Mouse (Mus musculus) thymus, adult 2 months (tissue): ENCODE results near the gene Polr3b. TPM values are rescaled to one million over a fixed set of nuclear protein-coding genes. Genes with fewer than 3 reads are reported as not detected.

ENCODE experiments used
- DNase-seq: peaks from one replicate; pipeline ENCODE4 v3.0.0; 2021
- H3K27ac ChIP-seq: fragments of 200-500 bp; 2 replicates; pipeline ENCODE4 v1.5.1; 2012; ENCODE audit warnings: low read length, control low read depth; ENCODE audit not compliant: control insufficient read depth, insufficient read depth
- H3K27me3 ChIP-seq: fragments of 200-500 bp; 2 replicates; pipeline ENCODE4 v1.6.1; 2012; ENCODE audit warnings: mild to moderate bottlenecking, low read length, moderate library complexity, mixed read lengths; ENCODE audit not compliant: control insufficient read depth, insufficient read depth
- H3K36me3 ChIP-seq: fragments of 200-500 bp; 2 replicates; pipeline ENCODE4 v1.6.1; 2012; ENCODE audit warnings: mild to moderate bottlenecking, low read length, moderate library complexity; ENCODE audit not compliant: control insufficient read depth, insufficient read depth
- H3K4me1 ChIP-seq: fragments of 200-500 bp; replicated peaks from 2 replicates; pipeline ENCODE4 v1.6.1; 2012; ENCODE audit warnings: low read length; ENCODE audit not compliant: control insufficient read depth, insufficient read depth
- H3K4me3 ChIP-seq: fragments of 200-500 bp; 2 replicates; pipeline ENCODE4 v1.5.1; 2012; ENCODE audit warnings: mild to moderate bottlenecking, low read length, control low read depth, moderate library complexity; ENCODE audit not compliant: control insufficient read depth, insufficient read depth
- CTCF ChIP-seq: fragments of 200-500 bp; IDR thresholded peaks from 2 replicates; pipeline ENCODE4 v1.5.1; 2012; ENCODE audit warnings: mild to moderate bottlenecking, control low read depth, low read length, moderate library complexity, borderline replicate concordance; ENCODE audit not compliant: control insufficient read depth, poor library complexity, insufficient read depth; ENCODE audit errors: extremely low read depth
- POLR2A ChIP-seq: fragments of 200-500 bp; IDR thresholded peaks from 2 replicates; pipeline ENCODE4 v1.6.1; 2012; ENCODE audit warnings: mild to moderate bottlenecking, low read length, control low read depth, moderate library complexity; ENCODE audit not compliant: control insufficient read depth, poor library complexity, insufficient read depth; ENCODE audit errors: extremely low read depth
- WGBS: fragments of 180-500 bp; shearing (Covaris S2); methylation state at CpG from one replicate; pipeline ENCODE4 v1.1.7; 2018; 5-methylcytosine and 5-hydroxymethylcytosine counted together
- polyA plus RNA-seq: library from polyadenylated mRNA; depleted of rRNA; stranded (reverse); fragments of >200 nt; gene quantifications from 2 replicates; pipeline ENCODE4 v1.2.3, GENCODE M21; 2012

Gene Polr3b
- polyA plus RNA-seq, 1 experiment: 6.6 TPM

DNA sequence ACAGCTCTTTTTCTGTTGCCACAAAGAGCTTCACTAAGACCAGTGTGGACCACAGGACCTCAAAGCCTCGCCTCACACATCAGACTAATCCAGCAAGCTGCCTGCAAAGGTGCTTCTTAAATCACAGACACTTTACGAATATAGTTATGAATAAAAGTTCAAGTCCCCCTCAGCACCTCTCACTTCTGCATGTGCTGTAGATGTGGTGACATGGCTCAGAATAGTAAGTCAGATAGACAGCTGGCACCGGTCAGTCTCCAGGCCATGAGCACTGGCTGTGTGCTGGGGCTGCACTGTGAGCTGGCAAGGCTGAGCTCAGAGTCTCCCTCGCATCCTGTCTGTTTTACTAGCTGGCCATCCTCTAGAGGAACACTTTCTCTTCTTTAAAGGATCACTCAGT lies 64.6 kb downstream of the Polr3b start:
- Histone ChIP-seq H3K36me3 (no peaks in the 10 kb centered on the region; the same call in 1 of the 2 replicates), H3K4me3 (no peak overlapping the region), H3K27ac (no peak overlapping the region), H3K27me3 (no peaks in the 10 kb centered on the region), H3K4me1 (no peaks in the 10 kb centered on the region)
- no peak for DNase-seq
- WGBS: 90% methylated on average over 4 of the region's 4 CpGs
- TF ChIP-seq CTCF (no peak), POLR2A (no peak)

DNA sequence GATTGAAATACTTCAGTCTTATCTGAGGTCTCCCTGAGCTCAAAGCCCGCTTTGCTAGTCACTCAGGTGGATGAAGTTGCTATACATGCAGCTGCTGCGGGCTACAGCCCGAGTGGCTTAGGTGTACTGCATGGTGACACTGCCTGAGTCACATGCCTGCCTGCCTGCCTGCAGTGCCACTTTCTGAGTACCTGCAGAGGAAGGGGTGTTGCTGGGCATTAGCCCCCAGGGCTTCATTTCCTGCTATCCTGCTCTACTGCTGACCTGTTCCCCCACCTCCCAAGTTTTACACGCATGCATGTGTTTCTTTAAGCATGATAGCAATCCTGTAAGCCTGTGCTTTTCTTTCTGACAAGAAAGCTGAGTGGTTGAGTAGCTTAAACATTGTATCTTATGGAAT lies 65.6 kb downstream of the Polr3b start:
- DNase-seq: no peak
- TF ChIP-seq POLR2A (no peak), CTCF (no peak)
- Histone ChIP-seq H3K27ac (no peak overlapping the region), H3K4me1 (no peaks in the 10 kb centered on the region), H3K27me3 (no peaks in the 10 kb centered on the region), H3K36me3 (no peaks in the 10 kb centered on the region; the same call in 1 of the 2 replicates), H3K4me3 (no peak overlapping the region)
- 93% methylated on average over 4 of the region's 4 CpGs for WGBS

- H3K36me3 ChIP-seq: no peaks in the 10 kb centered on the region; the same call in 1 of the 2 replicates
- no peaks in the 10 kb centered on the region for H3K27me3 ChIP-seq
- no peak for TF ChIP-seq CTCF
- no peak for TF ChIP-seq POLR2A
- WGBS: 76% methylated on average over 3 of the region's 3 CpGs
- DNase-seq: no peak
- no peaks in the 10 kb centered on the region for H3K4me1 ChIP-seq
- no peak overlapping the region for H3K27ac ChIP-seq
- H3K4me3 ChIP-seq: no peak overlapping the region
These were observed 67.8 kb downstream of the Polr3b start for GRCm38 (mm10) chr10:84689846-84690245.

GRCm38 (mm10) chr10:84690818-84691217 lies 68.7 kb downstream of the Polr3b start:
- DNase-seq: no peak
- H3K27ac ChIP-seq: no peak overlapping the region
- TF ChIP-seq CTCF (no peak), POLR2A (no peak)
- H3K36me3 ChIP-seq: no peaks in the 10 kb centered on the region; the same call in 1 of the 2 replicates
- no peaks in the 10 kb centered on the region for H3K27me3 ChIP-seq
- no peak overlapping the region for H3K4me3 ChIP-seq
- no peaks in the 10 kb centered on the region for H3K4me1 ChIP-seq
- 93% methylated on average over 4 of the region's 4 CpGs for WGBS

GRCm38 (mm10) chr10:84691692-84692091 lies 69.6 kb downstream of the Polr3b start:
- Histone ChIP-seq H3K4me3 (no peak overlapping the region), H3K27me3 (no peaks in the 10 kb centered on the region), H3K36me3 (no peaks in the 10 kb centered on the region; the same call in 1 of the 2 replicates), H3K4me1 (no peaks in the 10 kb centered on the region), H3K27ac (no peak overlapping the region)
- TF ChIP-seq CTCF (no peak), POLR2A (no peak)
- 97% methylated on average over 3 of the region's 3 CpGs for WGBS
- no peak for DNase-seq

DNA sequence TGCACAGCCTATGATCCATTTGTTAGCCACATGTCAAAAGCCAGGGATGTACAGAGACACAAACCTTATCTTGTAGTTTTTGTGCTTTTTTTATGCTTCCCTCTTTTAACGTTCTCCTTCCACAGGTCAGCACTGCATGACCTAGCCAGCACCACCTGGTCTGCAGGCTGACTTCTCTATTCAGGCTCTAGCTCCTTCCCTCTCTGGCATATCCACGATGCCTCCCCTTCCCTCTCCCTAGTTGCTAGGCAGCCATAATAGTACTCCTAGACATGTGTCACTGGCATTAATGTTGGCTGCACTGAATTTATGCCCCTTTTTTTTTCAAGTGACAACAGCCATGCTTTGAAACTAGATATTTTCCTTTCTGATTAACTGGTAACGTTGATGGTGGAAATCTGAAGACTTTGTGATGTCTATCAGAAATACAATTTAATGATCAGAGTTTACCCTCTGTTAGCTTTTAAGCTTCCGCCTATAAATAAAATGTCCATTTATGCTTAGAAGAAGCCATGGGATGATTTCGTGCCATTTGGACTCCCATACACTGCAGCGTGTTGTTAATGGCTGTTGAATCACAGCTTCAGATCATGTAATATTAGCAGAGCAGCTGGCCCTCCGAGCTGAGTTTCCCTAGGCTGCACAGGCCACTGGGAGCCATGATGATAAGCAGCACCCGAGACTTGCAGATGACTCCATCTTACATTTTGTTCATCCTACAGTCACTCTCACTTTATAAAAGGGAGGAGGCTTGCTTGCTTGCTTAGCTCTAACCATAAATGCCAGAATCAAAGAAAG lies 71.9 kb downstream of the Polr3b start:
- 92% methylated on average over 8 of the region's 8 CpGs for WGBS
- no peak overlapping the region for H3K27ac ChIP-seq
- H3K4me1 ChIP-seq: no peaks in the 10 kb centered on the region

GRCm38 (mm10) chr10:84700236-84700987 lies 78.3 kb downstream of the Polr3b start:
- peaks cover 7% of the 10 kb centered on the region; the same call in 1 of the 2 replicates for H3K36me3 ChIP-seq
- no peak for TF ChIP-seq CTCF
- TF ChIP-seq POLR2A: no peak

More for the DNA sequence above, 71.9 kb downstream of the Polr3b start:
- Histone ChIP-seq H3K4me3 (no peak overlapping the region), H3K36me3 (no peaks in the 10 kb centered on the region), H3K27me3 (no peaks in the 10 kb centered on the region)
- no peak for DNase-seq
- TF ChIP-seq POLR2A (no peak), CTCF (no peak)

More at GRCm38 (mm10) chr10:84700236-84700987, 78.3 kb downstream of the Polr3b start:
- H3K27ac ChIP-seq: no peak overlapping the region
- H3K27me3 ChIP-seq: no peaks in the 10 kb centered on the region
- no peaks in the 10 kb centered on the region for H3K4me1 ChIP-seq
- no peak for DNase-seq
- 97% methylated on average over 13 of the region's 13 CpGs for WGBS
- H3K4me3 ChIP-seq: no peak overlapping the region
